Comparison of ENCODE assay signal across 8 mouse cellular contexts in genomic region chr11:97030426-97030825, GRCm38 (mm10). TPM values are rescaled to one million over a fixed set of nuclear protein-coding genes. Genes with fewer than 3 reads are reported as not detected.
A peak's percentile ranks its signal among the peaks of the same experiment; 100 is the strongest.
DNase-seq lines count a peak whose midpoint lies in the region; ATAC-seq and TF ChIP-seq lines count a peak whose summit lies in the region.

No protein-coding gene starts in this region.

- peak overlapping the region; percentile 60 for H3K9ac ChIP-seq in lung, embryonic 15.5 days

- TF ChIP-seq CTCF in olfactory bulb, adult 2 months (IDR thresholded peaks at IDR 0.05; ENCODE audit: insufficient read depth, low read depth, low read length) = no peak

- ATAC-seq in lung, embryonic 15.5 days (ENCODE audit: borderline replicate concordance, extremely low read depth, low FRiP score, low TSS enrichment) = no peak

- H3K4me1 ChIP-seq in lung, embryonic 15.5 days = peaks cover 17% of the 10 kb centered on the region
- H3K4me1 ChIP-seq in forebrain, embryonic 10.5 days = peaks cover 37% of the 10 kb centered on the region
- peaks cover 10% of the 10 kb centered on the region for H3K4me1 ChIP-seq in olfactory bulb, adult 2 months (ENCODE audit: control insufficient read depth, insufficient read depth, low read length)

- peak overlapping the region; percentile 57 for H3K4me3 ChIP-seq in lung, embryonic 15.5 days
- H3K4me3 ChIP-seq in forebrain, embryonic 10.5 days = peak overlapping the region; percentile 76
- H3K4me3 ChIP-seq in olfactory bulb, adult 2 months (ENCODE audit: insufficient read depth, low read depth, low read length) = peak overlapping the region; percentile 87

- TF ChIP-seq POLR2A in olfactory bulb, adult 2 months (IDR thresholded peaks at IDR 0.05; ENCODE audit: insufficient read depth, low read depth, low read length) = no peak

- H3K36me3 ChIP-seq in lung, embryonic 15.5 days = no peaks in the 10 kb centered on the region
- H3K36me3 ChIP-seq in forebrain, embryonic 10.5 days (replicated peaks) = peaks cover 31% of the 10 kb centered on the region

- peak overlapping the region; percentile 81 for H3K4me2 ChIP-seq in lung, embryonic 15.5 days

- DNase-seq in lung, postnatal 36 days = no peak
- DNase-seq in forebrain, embryonic 10.5 days (ENCODE audit: extremely low spot score, low spot score) = no peak
- peak; percentile 53 to 61 for DNase-seq in kidney, postnatal 36 days
- DNase-seq in right cerebral cortex, adult 18-20 months = no peak
- no peak for DNase-seq in adrenal gland, adult 8-10 months
- no peak for DNase-seq in B cell, adult 2 months

- H3K9me3 ChIP-seq in lung, embryonic 15.5 days = no peaks in the 10 kb centered on the region
- no peaks in the 10 kb centered on the region for H3K9me3 ChIP-seq in forebrain, embryonic 10.5 days

- H3K27me3 ChIP-seq in lung, embryonic 15.5 days = no peaks in the 10 kb centered on the region
- H3K27me3 ChIP-seq in forebrain, embryonic 10.5 days (ENCODE audit: poor library complexity, severe bottlenecking) = peaks cover 4% of the 10 kb centered on the region

- WGBS in lung, embryonic 15.5 days = 12% methylated on average over 15 of the region's 15 CpGs
- WGBS in forebrain, embryonic 10.5 days = 22% methylated on average over 15 of the region's 15 CpGs
- 18% methylated on average over 15 of the region's 15 CpGs for WGBS in olfactory bulb, adult 2 months

- peak overlapping the region; percentile 84 for H3K27ac ChIP-seq in lung, embryonic 15.5 days
- H3K27ac ChIP-seq in forebrain, embryonic 10.5 days = peak overlapping the region; percentile 96
- H3K27ac ChIP-seq in olfactory bulb, adult 2 months (ENCODE audit: insufficient read depth, low read depth, low read length) = no peak overlapping the region

RNA-seq across cellular contexts. Expression of gene Scrn2, which starts 0.7 kb away (rescaled TPM):
- polyA plus RNA-seq in lung, embryonic 15.5 days (2015; fragmentation: Nextera tagmentation; extraction: Ambion mirVana) = 31.2 and 31.9 TPM in 2 replicates
- polyA plus RNA-seq in forebrain, embryonic 10.5 days (2016; fragmentation: Nextera tagmentation; extraction: Ambion mirVana) = 44.1 and 44.6 TPM in 2 replicates
- not detected in 2 replicates for polyA plus RNA-seq in olfactory bulb, adult 2 months (2012; ENCODE audit: insufficient read depth, insufficient read length, low replicate concordance, missing spikeins)
- 10 to 100 TPM; 19.4 to 40.6 (median 31.8) TPM for total RNA-seq in adrenal gland, adult 8-10 months (2022)

RNA-seq across cellular contexts. Expression of gene Lrrc46, which starts 10.8 kb away (rescaled TPM):
- 3.7 and 5.9 TPM in 2 replicates for polyA plus RNA-seq in lung, embryonic 15.5 days (2015; fragmentation: Nextera tagmentation; extraction: Ambion mirVana)
- polyA plus RNA-seq in forebrain, embryonic 10.5 days (2016; fragmentation: Nextera tagmentation; extraction: Ambion mirVana) = 2.6 and 2.7 TPM in 2 replicates
- polyA plus RNA-seq in olfactory bulb, adult 2 months (2012; ENCODE audit: insufficient read depth, insufficient read length, low replicate concordance, missing spikeins) = not detected in 2 replicates
- total RNA-seq in adrenal gland, adult 8-10 months (2022) = 1 to 10 TPM; 1.1 to 1.5 (median 1.3) TPM

RNA-seq across cellular contexts. Expression of gene Mrpl10, which starts 10.9 kb away (rescaled TPM):
- 79.4 and 85.2 TPM in 2 replicates for polyA plus RNA-seq in lung, embryonic 15.5 days (2015; fragmentation: Nextera tagmentation; extraction: Ambion mirVana)
- polyA plus RNA-seq in forebrain, embryonic 10.5 days (2016; fragmentation: Nextera tagmentation; extraction: Ambion mirVana) = 84.6 and 88.3 TPM in 2 replicates
- not detected in 2 replicates for polyA plus RNA-seq in olfactory bulb, adult 2 months (2012; ENCODE audit: insufficient read depth, insufficient read length, low replicate concordance, missing spikeins)
- 100 to 1,000 TPM; 129 to 161 (median 147) TPM for total RNA-seq in adrenal gland, adult 8-10 months (2022)

RNA-seq across cellular contexts. Expression of gene Sp6, which starts 17.2 kb away (rescaled TPM):
- polyA plus RNA-seq in lung, embryonic 15.5 days (2015; fragmentation: Nextera tagmentation; extraction: Ambion mirVana) = 0.72 and 0.98 TPM in 2 replicates
- polyA plus RNA-seq in forebrain, embryonic 10.5 days (2016; fragmentation: Nextera tagmentation; extraction: Ambion mirVana) = 1.8 and 2.1 TPM in 2 replicates
- not detected in 2 replicates for polyA plus RNA-seq in olfactory bulb, adult 2 months (2012; ENCODE audit: insufficient read depth, insufficient read length, low replicate concordance, missing spikeins)
- total RNA-seq in adrenal gland, adult 8-10 months (2022) = under 1 TPM; 0.28 to 0.94 (median 0.61) TPM

RNA-seq across cellular contexts. Expression of gene Osbpl7, which starts 20.0 kb away (rescaled TPM):
- 10.3 and 11.7 TPM in 2 replicates for polyA plus RNA-seq in lung, embryonic 15.5 days (2015; fragmentation: Nextera tagmentation; extraction: Ambion mirVana)
- 8.4 and 8.9 TPM in 2 replicates for polyA plus RNA-seq in forebrain, embryonic 10.5 days (2016; fragmentation: Nextera tagmentation; extraction: Ambion mirVana)
- polyA plus RNA-seq in olfactory bulb, adult 2 months (2012; ENCODE audit: insufficient read depth, insufficient read length, low replicate concordance, missing spikeins) = not detected in 2 replicates
- total RNA-seq in adrenal gland, adult 8-10 months (2022) = 10 to 100 TPM; 14.3 to 23.7 (median 18.1) TPM

Comparison
In these comparisons a context has a peak if more than half of its experiments do, and no peak if none do; other contexts are left out.
1. DNase-seq: peak in kidney, postnatal 36 days (2 of 2); none in lung, postnatal 36 days (single experiment), forebrain, embryonic 10.5 days (single experiment), right cerebral cortex, adult 18-20 months (single experiment), adrenal gland, adult 8-10 months (single experiment) and B cell, adult 2 months (0 of 2).
2. RNA of gene Scrn2, which starts 0.7 kb away (polyA plus RNA-seq): 44.1 to 44.6 TPM in forebrain, embryonic 10.5 days and 31.2 to 31.9 TPM in lung, embryonic 15.5 days; not detected in olfactory bulb, adult 2 months; every median in the first group is over 10 times any median in the second.
3. RNA of gene Mrpl10, which starts 10.9 kb away (polyA plus RNA-seq): 84.6 to 88.3 TPM in forebrain, embryonic 10.5 days and 79.4 to 85.2 TPM in lung, embryonic 15.5 days; not detected in olfactory bulb, adult 2 months; every median in the first group is over 10 times any median in the second.
4. Peak in every context shown above with its lines, with median percentiles within 50 percentile points of each other: H3K4me3 ChIP-seq.